Mouse (Mus musculus) ovary, postnatal 10 days (tissue): ENCODE data around the gene Rnf19b.

Experiments
- DNase-seq: peaks from one replicate; pipeline ENCODE4 v3.0.0; 2022; ENCODE audit warnings: low spot score

The Rnf19b gene

GRCm38 (mm10) chr4:129034706-129035660 is 23.1 kb upstream of the Rnf19b start:
- DNase-seq: peak; percentile 42

GRCm38 (mm10) chr4:129035851-129036445 is 22.1 kb upstream of the Rnf19b start:
- no peak for DNase-seq

GRCm38 (mm10) chr4:129047721-129048421 is 10.2 kb upstream of the Rnf19b start:
- no peak for DNase-seq

GRCm38 (mm10) chr4:129048501-129049305 is 9.4 kb upstream of the Rnf19b start:
- peak; percentile 57 for DNase-seq

GRCm38 (mm10) chr4:129049306-129050011 is 8.6 kb upstream of the Rnf19b start:
- no peak for DNase-seq

- no peak for DNase-seq
These were observed 7.7 kb upstream of the Rnf19b start for GRCm38 (mm10) chr4:129050365-129050764.

- DNase-seq: no peak
These were observed 7.1 kb upstream of the Rnf19b start for GRCm38 (mm10) chr4:129050901-129051417.

GRCm38 (mm10) chr4:129051461-129052183 is 6.4 kb upstream of the Rnf19b start:
- no peak for DNase-seq

GRCm38 (mm10) chr4:129054757-129055156 is 3.3 kb upstream of the Rnf19b start:
- no peak for DNase-seq

- no peak for DNase-seq
These were observed 2.5 kb upstream of the Rnf19b start for GRCm38 (mm10) chr4:129055562-129055961.

- DNase-seq: peak; percentile 96
These were observed 401 bp upstream of the Rnf19b start for GRCm38 (mm10) chr4:129057533-129058206.

GRCm38 (mm10) chr4:129059125-129059551 is 1.1 kb downstream of the Rnf19b start:
- DNase-seq: no peak

- no peak for DNase-seq
These were observed 1.9 kb downstream of the Rnf19b start for GRCm38 (mm10) chr4:129059922-129060321.

- DNase-seq: no peak
These were observed 3.4 kb downstream of the Rnf19b start for GRCm38 (mm10) chr4:129061486-129061885.

GRCm38 (mm10) chr4:129062281-129063075 is 4.4 kb downstream of the Rnf19b start:
- DNase-seq: no peak

GRCm38 (mm10) chr4:129065688-129066236 is 7.7 kb downstream of the Rnf19b start:
- no peak for DNase-seq

- no peak for DNase-seq
These were observed 9.8 kb downstream of the Rnf19b start for GRCm38 (mm10) chr4:129067638-129068415.

GRCm38 (mm10) chr4:129068848-129069247 is 10.8 kb downstream of the Rnf19b start:
- DNase-seq: no peak
